Mouse (Mus musculus) liver, embryonic 13.5 days (tissue): ENCODE measurements around the gene Ncoa3. TPM values are rescaled to one million over a fixed set of nuclear protein-coding genes. Genes with fewer than 3 reads are reported as not detected.

ENCODE experiments used
- ATAC-seq: fragments of 200-750 bp; cut with Nextera tagmentation; 2 replicates; pipeline ENCODE4 v1.8.0; 2017; ENCODE audit warnings: low read depth, mild to moderate bottlenecking, moderate number of reproducible peaks, moderate library complexity
- DNase-seq: peaks from one replicate; pipeline ENCODE4 v3.0.0; 2022
- H3K27ac ChIP-seq: fragments of 300-500 bp; sonication (generic); 2 replicates; pipeline ENCODE4 v1.5.1; 2015; ENCODE audit warnings: moderate library complexity, mild to moderate bottlenecking, inconsistent platforms
- H3K27me3 ChIP-seq: fragments of 300-500 bp; sonication (generic); 2 replicates; pipeline ENCODE4 v1.6.1; 2015; ENCODE audit warnings: mild to moderate bottlenecking, inconsistent platforms
- H3K36me3 ChIP-seq: fragments of 300-500 bp; sonication (generic); 2 replicates; pipeline ENCODE4 v1.6.1; 2015; ENCODE audit warnings: mild to moderate bottlenecking, inconsistent platforms
- H3K4me1 ChIP-seq: fragments of 300-500 bp; sonication (generic); replicated peaks from 2 replicates; pipeline ENCODE4 v1.6.1; 2015; ENCODE audit warnings: inconsistent platforms
- H3K4me2 ChIP-seq: fragments of 300-500 bp; sonication (generic); 2 replicates; pipeline ENCODE4 v1.6.1; 2015; ENCODE audit warnings: inconsistent platforms, mild to moderate bottlenecking, moderate library complexity
- H3K4me3 ChIP-seq: fragments of 300-500 bp; sonication (generic); replicated peaks from 2 replicates; pipeline ENCODE4 v1.5.1; 2015; ENCODE audit warnings: mild to moderate bottlenecking, inconsistent platforms
- H3K9ac ChIP-seq: fragments of 300-500 bp; sonication (generic); 2 replicates; pipeline ENCODE4 v1.6.1; 2015; ENCODE audit warnings: mild to moderate bottlenecking, inconsistent platforms
- H3K9me3 ChIP-seq: fragments of 300-500 bp; sonication (generic); replicated peaks from 2 replicates; pipeline ENCODE4 v1.6.1; 2016; ENCODE audit warnings: inconsistent platforms
- WGBS: fragments of 180-500 bp; shearing (Covaris S2); methylation state at CpG from one replicate; pipeline ENCODE4 v1.1.7; 2015; ENCODE audit not compliant: insufficient replicate concordance; 5-methylcytosine and 5-hydroxymethylcytosine counted together
- polyA plus RNA-seq: library from polyadenylated mRNA; unstranded; fragments of >200 nt; fragmentation: Nextera tagmentation; extraction: Ambion mirVana; gene quantifications from 2 replicates; pipeline ENCODE4 v1.2.1, GENCODE M21; 2015

Ncoa3 gene
- polyA plus RNA-seq, 1 experiment from 2014 or later, result 3.5 TPM

- Histone ChIP-seq H3K4me1 (peaks cover 40% of the 10 kb centered on the region), H3K9ac (no peak overlapping the region), H3K27me3 (no peaks in the 10 kb centered on the region), H3K36me3 (no peaks in the 10 kb centered on the region), H3K4me2 (no peak overlapping the region), H3K9me3 (no peaks in the 10 kb centered on the region), H3K27ac (no peak overlapping the region), H3K4me3 (no peak overlapping the region)
- WGBS, result 72% methylated on average over 7 of the region's 7 CpGs
- ATAC-seq (no peak), DNase-seq (no peak)
Measured at GRCm38 (mm10) chr2:165970767-165971166, 21.7 kb upstream of the Ncoa3 start.

GRCm38 (mm10) chr2:165974383-165974782 lies 18.1 kb upstream of the Ncoa3 start:
- H3K27ac ChIP-seq, result no peak overlapping the region
- no peak overlapping the region for H3K4me3 ChIP-seq
- H3K4me1 ChIP-seq, result peaks cover 30% of the 10 kb centered on the region
- no peak overlapping the region for H3K4me2 ChIP-seq
- H3K9me3 ChIP-seq, result no peaks in the 10 kb centered on the region
- no peaks in the 10 kb centered on the region for H3K27me3 ChIP-seq
- DNase-seq (no peak), ATAC-seq (no peak)
- no peak overlapping the region for H3K9ac ChIP-seq
- H3K36me3 ChIP-seq, result no peaks in the 10 kb centered on the region
- 69% methylated on average over 1 of the region's 1 CpGs for WGBS

- DNase-seq (no peak), ATAC-seq (no peak)
- Histone ChIP-seq H3K36me3 (no peaks in the 10 kb centered on the region), H3K27me3 (no peaks in the 10 kb centered on the region), H3K9ac (no peak overlapping the region), H3K9me3 (no peaks in the 10 kb centered on the region), H3K4me3 (no peak overlapping the region), H3K4me1 (peaks cover 15% of the 10 kb centered on the region), H3K4me2 (no peak overlapping the region), H3K27ac (no peak overlapping the region)
- 51% methylated on average over 3 of the region's 3 CpGs for WGBS
Measured at GRCm38 (mm10) chr2:165976186-165976585, 16.2 kb upstream of the Ncoa3 start.

GRCm38 (mm10) chr2:165976874-165977273 lies 15.6 kb upstream of the Ncoa3 start:
- ATAC-seq (peak; percentile 54), DNase-seq (no peak)
- H3K9ac ChIP-seq, result no peak overlapping the region
- H3K4me1 ChIP-seq, result peaks cover 21% of the 10 kb centered on the region
- no peaks in the 10 kb centered on the region for H3K9me3 ChIP-seq
- WGBS, result 36% methylated on average over 5 of the region's 5 CpGs
- no peak overlapping the region; the same call in 1 of the 2 replicates for H3K4me2 ChIP-seq
- no peaks in the 10 kb centered on the region for H3K36me3 ChIP-seq
- H3K27ac ChIP-seq, result no peak overlapping the region
- no peak overlapping the region for H3K4me3 ChIP-seq
- no peaks in the 10 kb centered on the region for H3K27me3 ChIP-seq

GRCm38 (mm10) chr2:165978119-165978518 lies 14.3 kb upstream of the Ncoa3 start:
- Histone ChIP-seq H3K27ac (no peak overlapping the region), H3K4me2 (no peak overlapping the region), H3K36me3 (no peaks in the 10 kb centered on the region), H3K4me3 (no peak overlapping the region), H3K4me1 (peaks cover 34% of the 10 kb centered on the region), H3K9me3 (no peaks in the 10 kb centered on the region), H3K9ac (no peak overlapping the region), H3K27me3 (no peaks in the 10 kb centered on the region)
- ATAC-seq (no peak), DNase-seq (no peak)
- 76% methylated on average over 1 of the region's 1 CpGs for WGBS

GRCm38 (mm10) chr2:165981248-165981977 lies 11.0 kb upstream of the Ncoa3 start:
- DNase-seq (no peak), ATAC-seq (no peak)
- H3K4me2 ChIP-seq, result no peak overlapping the region
- H3K9me3 ChIP-seq, result no peaks in the 10 kb centered on the region
- H3K4me1 ChIP-seq, result peaks cover 41% of the 10 kb centered on the region
- no peaks in the 10 kb centered on the region for H3K27me3 ChIP-seq
- no peaks in the 10 kb centered on the region for H3K36me3 ChIP-seq
- peak overlapping the region; percentile 80; the same call in 1 of the 2 replicates for H3K27ac ChIP-seq
- no peak overlapping the region for H3K9ac ChIP-seq
- H3K4me3 ChIP-seq, result no peak overlapping the region
- 48% methylated on average over 6 of the region's 6 CpGs for WGBS

GRCm38 (mm10) chr2:165982512-165983389 lies 9.7 kb upstream of the Ncoa3 start:
- peak; percentile 86 for ATAC-seq
- peak; percentile 67 for DNase-seq

GRCm38 (mm10) chr2:165984318-165984717 lies 8.1 kb upstream of the Ncoa3 start:
- peaks cover 45% of the 10 kb centered on the region for H3K4me1 ChIP-seq
- whole genome bisulfite sequencing, result 60% methylated on average over 1 of the region's 1 CpGs
- ATAC-seq (no peak), DNase-seq (no peak)
- H3K27me3 ChIP-seq, result peaks cover 2% of the 10 kb centered on the region; the same call in 1 of the 2 replicates
- H3K4me3 ChIP-seq, result no peak overlapping the region
- H3K4me2 ChIP-seq, result no peak overlapping the region
- H3K9me3 ChIP-seq, result no peaks in the 10 kb centered on the region
- H3K36me3 ChIP-seq, result no peaks in the 10 kb centered on the region
- no peak overlapping the region for H3K9ac ChIP-seq
- H3K27ac ChIP-seq, result no peak overlapping the region

More at GRCm38 (mm10) chr2:165982512-165983389, 9.7 kb upstream of the Ncoa3 start:
- Histone ChIP-seq H3K9me3 (no peaks in the 10 kb centered on the region), H3K9ac (peak overlapping the region; percentile 47; the same call in 1 of the 2 replicates), H3K27ac (peak overlapping the region; percentile 80), H3K4me1 (peaks cover 45% of the 10 kb centered on the region), H3K4me3 (peak overlapping the region; percentile 31), H3K4me2 (peak overlapping the region; percentile 61), H3K36me3 (no peaks in the 10 kb centered on the region), H3K27me3 (peaks cover 2% of the 10 kb centered on the region; the same call in 1 of the 2 replicates)
- WGBS, result 17% methylated on average over 16 of the region's 16 CpGs

- ATAC-seq, result no peak
- Histone ChIP-seq H3K4me3 (no peak overlapping the region), H3K27ac (no peak overlapping the region), H3K36me3 (no peaks in the 10 kb centered on the region), H3K27me3 (peaks cover 2% of the 10 kb centered on the region; the same call in 1 of the 2 replicates), H3K4me2 (no peak overlapping the region), H3K9me3 (no peaks in the 10 kb centered on the region), H3K4me1 (peaks cover 45% of the 10 kb centered on the region), H3K9ac (no peak overlapping the region)
- WGBS, result 78% methylated on average over 6 of the region's 6 CpGs
- DNase-seq, result no peak
Measured at GRCm38 (mm10) chr2:165984891-165985290, 7.5 kb upstream of the Ncoa3 start.

- Histone ChIP-seq H3K27ac (no peak overlapping the region), H3K4me1 (peaks cover 45% of the 10 kb centered on the region), H3K36me3 (no peaks in the 10 kb centered on the region), H3K9me3 (no peaks in the 10 kb centered on the region), H3K27me3 (peaks cover 2% of the 10 kb centered on the region; the same call in 1 of the 2 replicates), H3K9ac (no peak overlapping the region), H3K4me2 (no peak overlapping the region), H3K4me3 (no peak overlapping the region)
- DNase-seq (no peak), ATAC-seq (no peak)
- 71% methylated on average over 11 of the region's 11 CpGs for WGBS
Measured at GRCm38 (mm10) chr2:165985581-165985980, 6.9 kb upstream of the Ncoa3 start.

GRCm38 (mm10) chr2:165986921-165987453 lies 5.4 kb upstream of the Ncoa3 start:
- 1% methylated on average over 23 of the region's 23 CpGs for WGBS
- DNase-seq, result no peak
- Histone ChIP-seq H3K27me3 (peaks cover 2% of the 10 kb centered on the region; the same call in 1 of the 2 replicates), H3K9me3 (no peaks in the 10 kb centered on the region), H3K4me1 (peaks cover 42% of the 10 kb centered on the region), H3K9ac (peak overlapping the region; percentile 67), H3K36me3 (no peaks in the 10 kb centered on the region), H3K4me2 (peak overlapping the region; percentile 69), H3K4me3 (peak overlapping the region; percentile 52), H3K27ac (peak overlapping the region; percentile 58; the same call in 1 of the 2 replicates)
- ATAC-seq, result no peak
